Mouse (Mus musculus) megakaryocyte, embryonic 14.5 days (primary cell): Measurements from ENCODE around the gene Nsl1. TPM values are rescaled to one million over a fixed set of nuclear protein-coding genes. Genes with fewer than 3 reads are reported as not detected.
A peak's percentile ranks its signal among the peaks of the same experiment; 100 is the strongest.
"Not testable (repeated sequence)": the region's sequence is repeated elsewhere in the genome, so short reads cannot be mapped to it uniquely, and the experiment has no call there.

Experiments used
- H3K27me3 ChIP-seq: replicated peaks from 2 replicates; pipeline ENCODE3; 2012; ENCODE audit warnings: inconsistent platforms
- H3K36me3 ChIP-seq: replicated peaks from 2 replicates; pipeline ENCODE3; 2012; ENCODE audit warnings: low read length, inconsistent platforms, mixed read lengths
- H3K4me1 ChIP-seq: 2 replicates; pipeline ENCODE4 v1.6.1; 2012; ENCODE audit warnings: inconsistent platforms
- H3K4me3 ChIP-seq: replicated peaks from 2 replicates; pipeline ENCODE3; 2012; ENCODE audit warnings: moderate library complexity, mild to moderate bottlenecking, inconsistent platforms
- H3K9me3 ChIP-seq: 2 replicates; pipeline ENCODE4 v1.6.1; 2012; ENCODE audit warnings: inconsistent platforms
- FLI1 ChIP-seq: IDR thresholded peaks from 2 replicates; pipeline ENCODE4 v1.6.1; 2012; ENCODE audit warnings: low read length, inconsistent platforms, mixed read lengths
- GATA1 ChIP-seq: IDR thresholded peaks from 3 replicates; pipeline ENCODE4 v1.6.1; 2012; ENCODE audit warnings: mixed read lengths, low read length, inconsistent platforms, borderline replicate concordance
- polyA plus RNA-seq: library from polyadenylated mRNA; stranded (reverse); fragments of >175 nt; gene quantifications from 2 replicates; pipeline ENCODE4 v1.2.3, GENCODE M21; 2012; ENCODE audit warnings: low replicate concordance; ENCODE audit not compliant: insufficient read depth

Gene Nsl1
- 1.3 TPM in 1 of 2 replicates, not detected in the other for polyA plus RNA-seq

DNA sequence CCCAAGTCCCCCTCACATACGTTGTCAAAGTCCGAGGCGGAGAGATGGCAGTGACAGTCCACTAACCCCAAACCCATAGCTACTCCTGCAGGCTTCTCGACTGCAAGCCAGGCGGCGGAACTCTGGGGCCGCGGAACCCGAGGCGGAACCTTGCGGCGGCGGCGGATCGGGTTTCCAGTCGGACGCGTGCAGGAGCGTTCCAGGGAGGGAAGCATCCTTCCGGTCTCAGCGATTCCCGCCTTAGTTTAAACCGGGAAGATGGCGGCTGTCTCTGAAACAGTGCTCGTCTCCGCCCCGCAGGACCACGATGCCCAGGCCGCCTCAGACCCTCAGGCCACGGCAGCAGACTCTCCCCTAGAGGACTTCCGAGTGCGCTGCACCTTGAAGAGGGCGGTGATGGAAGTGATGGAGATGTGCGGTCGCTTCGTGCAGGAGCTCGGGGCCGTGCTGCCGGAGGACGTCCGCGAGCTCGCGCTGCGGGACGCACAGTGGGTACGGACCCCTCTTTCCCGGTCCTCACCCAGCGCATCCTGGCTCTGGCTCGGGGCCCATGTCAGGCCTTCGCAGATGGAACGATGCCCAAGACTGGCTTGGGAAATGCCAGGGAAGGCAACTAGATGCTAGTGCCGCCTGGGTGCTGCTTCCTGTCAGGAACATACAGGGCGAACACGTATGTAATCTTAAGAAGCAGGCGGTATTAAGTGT, at the start of gene Nsl1, which contains the start of gene Tatdn3:
Nsl1 (plus strand) TSS at position 232 of the 705 bp plus-strand sequence.
Tatdn3 (minus strand) TSS at position 152 of the 705 bp plus-strand sequence.
- Histone ChIP-seq H3K9me3 (no peaks in the 10 kb centered on the region), H3K27me3 (no peaks in the 10 kb centered on the region), H3K36me3 (peaks cover 47% of the 10 kb centered on the region), H3K4me3 (peak within 1 kb of the TSS; percentile 99), H3K4me1 (peaks cover 50% of the 10 kb centered on the region)
- TF ChIP-seq FLI1 (peak; percentile 96; the same call in 1 of the 2 replicates), GATA1 (no peak)

DNA sequence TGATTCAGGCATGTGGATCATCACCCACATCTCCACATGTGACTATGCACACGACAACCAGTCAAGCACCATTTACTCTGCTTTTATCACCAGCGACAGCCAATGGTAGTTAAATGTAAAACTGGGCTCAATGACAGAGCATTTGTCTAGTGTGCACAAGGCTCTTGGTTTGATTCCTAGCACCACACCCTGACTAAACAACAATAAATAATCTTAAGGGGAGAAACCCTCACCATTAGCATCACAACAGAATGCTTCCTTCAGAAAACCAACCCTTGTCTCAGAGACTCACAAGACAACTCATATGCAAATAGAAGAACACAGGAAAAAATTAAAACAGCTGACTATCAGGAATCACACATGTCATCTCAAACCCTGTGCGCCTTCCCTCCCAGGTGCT, 48.5 kb upstream of the Nsl1 start:
- no peaks in the 10 kb centered on the region for H3K4me1 ChIP-seq
- peaks cover 68% of the 10 kb centered on the region for H3K36me3 ChIP-seq
- no peaks in the 10 kb centered on the region for H3K9me3 ChIP-seq
- TF ChIP-seq GATA1 (no peak), FLI1 (no peak)
- H3K27me3 ChIP-seq, result no peaks in the 10 kb centered on the region
- H3K4me3 ChIP-seq, result no peak overlapping the region

GRCm38 (mm10) chr1:191019803-191020202, 43.0 kb upstream of the Nsl1 start:
- peaks cover 43% of the 10 kb centered on the region for H3K36me3 ChIP-seq
- H3K4me3 ChIP-seq, result no peak overlapping the region
- peaks cover 14% of the 10 kb centered on the region for H3K4me1 ChIP-seq
- no peaks in the 10 kb centered on the region for H3K9me3 ChIP-seq
- no peaks in the 10 kb centered on the region for H3K27me3 ChIP-seq
- TF ChIP-seq FLI1 (no peak), GATA1 (no peak)

DNA sequence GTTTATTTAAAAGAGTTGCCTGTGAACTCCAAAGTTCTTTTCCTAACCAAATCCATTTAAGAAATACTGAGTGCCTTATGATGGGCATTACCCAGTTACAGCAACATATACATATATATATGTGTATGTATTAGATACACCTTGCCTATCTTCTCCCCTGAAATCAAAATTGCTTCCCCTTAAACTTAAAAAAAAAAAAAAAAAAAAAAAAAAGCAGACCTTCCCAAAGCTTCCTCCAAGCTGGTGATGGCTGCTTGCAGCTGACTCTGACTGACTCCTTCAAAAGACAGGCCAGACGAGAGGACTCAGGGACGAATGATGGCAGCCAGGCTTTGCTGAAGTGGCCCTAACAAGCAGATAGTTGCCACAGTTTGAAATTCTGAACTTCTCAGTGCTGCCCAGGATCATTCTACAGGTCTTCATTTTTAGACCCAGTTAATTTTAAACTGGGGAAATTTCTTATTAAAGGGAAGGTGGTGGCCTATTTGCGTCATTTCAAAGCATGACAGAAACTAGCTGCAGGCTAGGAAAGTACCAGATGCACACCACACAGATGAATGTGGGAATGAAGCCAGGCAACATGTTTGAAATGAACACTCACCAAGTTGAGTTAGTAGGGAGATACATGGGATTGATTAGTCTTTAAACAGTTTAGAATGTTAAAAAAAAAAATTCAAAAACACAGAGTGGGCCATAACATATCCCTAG, 42.4 kb upstream of the Nsl1 start:
- peaks cover 20% of the 10 kb centered on the region for H3K4me1 ChIP-seq

GRCm38 (mm10) chr1:191021016-191021415, 41.8 kb upstream of the Nsl1 start:
- TF ChIP-seq GATA1 (no peak), FLI1 (no peak)
- H3K27me3 ChIP-seq, result no peaks in the 10 kb centered on the region
- H3K4me3 ChIP-seq, result no peak overlapping the region
- peaks cover 22% of the 10 kb centered on the region for H3K4me1 ChIP-seq
- H3K9me3 ChIP-seq, result no peaks in the 10 kb centered on the region
- peaks cover 36% of the 10 kb centered on the region for H3K36me3 ChIP-seq

More for the DNA sequence above, 42.4 kb upstream of the Nsl1 start:
- Histone ChIP-seq H3K27me3 (no peaks in the 10 kb centered on the region), H3K36me3 (peaks cover 38% of the 10 kb centered on the region), H3K9me3 (no peaks in the 10 kb centered on the region), H3K4me3 (no peak overlapping the region)
- TF ChIP-seq GATA1 (no peak), FLI1 (no peak)

- no peaks in the 10 kb centered on the region for H3K27me3 ChIP-seq
- no peak overlapping the region for H3K4me3 ChIP-seq
- H3K36me3 ChIP-seq, result peaks cover 29% of the 10 kb centered on the region
- no peak for TF ChIP-seq GATA1
- no peak for TF ChIP-seq FLI1
- H3K9me3 ChIP-seq, result no peaks in the 10 kb centered on the region
- peaks cover 34% of the 10 kb centered on the region for H3K4me1 ChIP-seq
These were observed 39.7 kb upstream of the Nsl1 start for GRCm38 (mm10) chr1:191023140-191023539.

GRCm38 (mm10) chr1:191023806-191024205, 39.0 kb upstream of the Nsl1 start:
- H3K36me3 ChIP-seq, result peaks cover 27% of the 10 kb centered on the region
- H3K9me3 ChIP-seq, H3K27me3 ChIP-seq, H3K4me3 ChIP-seq: not testable (repeated sequence)
- peaks cover 34% of the 10 kb centered on the region for H3K4me1 ChIP-seq

- Histone ChIP-seq H3K4me3 (peak overlapping the region; percentile 94), H3K36me3 (peaks cover 18% of the 10 kb centered on the region), H3K4me1 (peaks cover 34% of the 10 kb centered on the region), H3K9me3 (no peaks in the 10 kb centered on the region), H3K27me3 (no peaks in the 10 kb centered on the region)
- TF ChIP-seq FLI1 (no peak), GATA1 (no peak)
These were observed 37.5 kb upstream of the Nsl1 start for GRCm38 (mm10) chr1:191025016-191026012.

DNA sequence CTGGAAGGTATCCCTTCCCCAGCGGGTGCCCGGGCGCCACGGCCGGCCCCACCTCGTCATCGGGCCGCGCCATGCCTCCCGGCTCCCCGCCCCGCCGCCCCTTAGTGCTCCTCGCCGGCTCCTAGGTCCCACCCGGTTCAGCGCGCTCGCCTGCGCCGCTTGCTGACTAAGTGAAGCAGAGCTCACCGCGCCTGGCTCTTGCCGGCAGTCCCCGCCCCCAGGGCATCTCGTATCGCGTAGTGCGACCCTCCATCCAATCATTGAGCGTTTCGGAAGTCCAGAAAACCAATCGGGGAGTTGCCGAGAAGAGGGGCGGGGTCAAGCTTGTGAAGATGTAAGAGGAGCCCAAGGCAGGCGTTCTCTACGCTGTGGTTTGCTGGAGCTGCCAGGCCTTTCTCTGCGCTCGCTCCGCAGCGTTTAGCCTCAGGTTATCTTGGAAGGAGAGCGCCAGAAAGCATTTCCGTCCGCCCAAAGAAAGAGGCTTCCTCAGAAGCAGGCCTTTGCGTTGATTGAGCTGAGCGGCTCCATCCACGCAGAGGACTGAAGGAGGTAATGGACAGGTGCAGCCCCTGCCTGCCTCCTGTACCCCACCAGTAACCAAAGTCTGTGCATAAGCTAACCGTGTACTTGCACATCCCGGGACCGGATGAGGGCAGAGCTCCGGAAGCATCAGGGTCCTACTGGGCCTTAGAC, 36.6 kb upstream of the Nsl1 start, which contains the start of gene Flvcr1:
Flvcr1 (minus strand) TSS at position 138 of the 693 bp plus-strand sequence.
- Histone ChIP-seq H3K36me3 (peaks cover 9% of the 10 kb centered on the region), H3K4me1 (peaks cover 41% of the 10 kb centered on the region), H3K4me3 (peak within 1 kb of the TSS; percentile 94), H3K27me3 (no peaks in the 10 kb centered on the region), H3K9me3 (no peaks in the 10 kb centered on the region)
- no peak for TF ChIP-seq FLI1
- no peak for TF ChIP-seq GATA1
